Mouse (Mus musculus) telencephalon, adult 2 months (tissue): ENCODE results near the gene Nek8.
A peak's percentile ranks its signal among the peaks of the same experiment; 100 is the strongest.

Source experiments
- DNase-seq: peaks from one replicate; pipeline ENCODE4 v3.0.0-alpha.2; 2011; ENCODE audit warnings: low read depth, low spot score

Gene Nek8

GRCm38 (mm10) chr11:78167257-78167959 is 9.1 kb downstream of the Nek8 start:
- DNase-seq = no peak

GRCm38 (mm10) chr11:78166640-78167039 is 9.8 kb downstream of the Nek8 start:
- DNase-seq = no peak

- DNase-seq = no peak
Measured at GRCm38 (mm10) chr11:78166161-78166560, 10.3 kb downstream of the Nek8 start.

GRCm38 (mm10) chr11:78165761-78166109 is 10.7 kb downstream of the Nek8 start:
- no peak for DNase-seq

- no peak for DNase-seq
Measured at GRCm38 (mm10) chr11:78164924-78165760, 11.3 kb downstream of the Nek8 start, which contains the start of gene Traf4. Traf4 (minus strand) TSS chr11:78165589.

- DNase-seq = no peak
Measured at GRCm38 (mm10) chr11:78164604-78164923, 11.9 kb downstream of the Nek8 start.

GRCm38 (mm10) chr11:78163681-78164603 is 12.5 kb downstream of the Nek8 start:
- DNase-seq = no peak

- no peak for DNase-seq
Measured at GRCm38 (mm10) chr11:78163045-78163444, 13.4 kb downstream of the Nek8 start.

- DNase-seq = no peak
Measured at GRCm38 (mm10) chr11:78162504-78162903, 14.0 kb downstream of the Nek8 start.

- no peak for DNase-seq
Measured at GRCm38 (mm10) chr11:78161968-78162367, 14.5 kb downstream of the Nek8 start.

GRCm38 (mm10) chr11:78161169-78161568 is 15.3 kb downstream of the Nek8 start:
- no peak for DNase-seq

- DNase-seq = no peak
Measured at GRCm38 (mm10) chr11:78160675-78161074, 15.8 kb downstream of the Nek8 start.

- DNase-seq = no peak
Measured at GRCm38 (mm10) chr11:78160171-78160570, 16.3 kb downstream of the Nek8 start.

GRCm38 (mm10) chr11:78159557-78159956 is 16.9 kb downstream of the Nek8 start:
- no peak for DNase-seq

- DNase-seq = peak; percentile 81
Measured at GRCm38 (mm10) chr11:78159096-78159495, 17.4 kb downstream of the Nek8 start.

- no peak for DNase-seq
Measured at GRCm38 (mm10) chr11:78156156-78156699, 20.2 kb downstream of the Nek8 start.

- DNase-seq = no peak
Measured at GRCm38 (mm10) chr11:78155674-78156073, 20.8 kb downstream of the Nek8 start.

GRCm38 (mm10) chr11:78153778-78154177 is 22.7 kb downstream of the Nek8 start:
- no peak for DNase-seq

- peak; percentile 60 for DNase-seq
Measured at GRCm38 (mm10) chr11:78152299-78153231, 23.9 kb downstream of the Nek8 start.

- no peak for DNase-seq
Measured at GRCm38 (mm10) chr11:78151161-78151560, 25.3 kb downstream of the Nek8 start.
